Mouse (Mus musculus): ENCODE results near the gene Vipr2.

The Vipr2 gene

DNA sequence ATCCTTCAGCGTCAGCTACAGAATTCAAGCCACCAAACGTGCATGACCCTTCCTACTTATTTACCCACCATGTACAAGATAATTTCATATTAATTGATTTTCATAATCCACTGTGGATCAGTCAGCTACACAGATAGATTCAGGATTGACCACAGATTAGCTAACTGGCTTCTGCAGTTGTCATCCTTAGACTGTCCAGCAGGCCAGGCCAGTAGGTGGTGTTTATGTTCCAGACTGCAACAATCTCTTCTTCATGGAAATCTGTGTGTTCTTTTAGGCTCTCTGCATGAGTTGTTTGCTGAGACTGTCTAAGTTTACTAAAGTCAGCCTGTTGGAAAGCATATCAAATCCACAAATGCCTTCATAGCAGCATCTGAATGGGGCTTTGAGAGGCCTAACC, 82.2 kb downstream of the Vipr2 start:
- no peak for DNase-seq

DNA sequence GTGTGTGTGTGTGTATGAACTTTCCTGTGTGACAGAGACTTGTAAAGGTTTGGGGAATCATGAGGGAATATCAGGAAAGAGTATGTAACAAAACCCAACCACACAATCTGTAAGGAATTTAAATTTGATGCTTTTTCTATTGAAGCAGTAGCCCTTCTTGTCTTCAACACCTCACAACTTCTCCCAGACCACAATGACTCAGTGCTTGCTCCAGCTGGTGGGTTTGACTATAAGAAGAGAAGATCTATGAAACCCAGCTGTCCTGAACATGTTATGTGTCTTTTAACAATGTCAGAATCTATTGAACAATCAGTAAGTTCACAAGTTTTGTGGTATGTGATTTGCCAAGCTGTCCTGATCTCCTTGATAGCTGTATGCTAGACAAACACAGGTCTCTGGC, 87.8 kb downstream of the Vipr2 start:
- DNase-seq, result no peak

DNA sequence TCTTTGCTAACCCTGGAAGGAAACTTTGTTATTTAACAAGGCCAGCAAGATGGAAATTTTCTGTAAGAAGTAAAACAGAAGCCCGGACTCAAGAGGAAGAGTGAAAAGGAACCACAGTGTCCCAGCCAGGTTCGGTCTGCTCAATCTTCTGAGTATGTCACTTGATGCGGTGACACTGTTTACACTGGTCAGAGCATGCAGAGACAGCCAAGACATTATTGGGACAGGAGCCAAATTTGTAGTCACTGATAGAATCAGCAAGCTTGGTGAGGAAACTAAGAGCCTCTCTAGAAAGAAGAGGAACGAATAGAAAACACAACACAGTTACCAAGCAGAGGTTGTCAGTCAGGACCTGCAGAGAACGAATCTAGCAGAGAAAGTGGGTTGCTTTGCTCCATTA, 92.1 kb downstream of the Vipr2 start:
- no peak for DNase-seq

DNA sequence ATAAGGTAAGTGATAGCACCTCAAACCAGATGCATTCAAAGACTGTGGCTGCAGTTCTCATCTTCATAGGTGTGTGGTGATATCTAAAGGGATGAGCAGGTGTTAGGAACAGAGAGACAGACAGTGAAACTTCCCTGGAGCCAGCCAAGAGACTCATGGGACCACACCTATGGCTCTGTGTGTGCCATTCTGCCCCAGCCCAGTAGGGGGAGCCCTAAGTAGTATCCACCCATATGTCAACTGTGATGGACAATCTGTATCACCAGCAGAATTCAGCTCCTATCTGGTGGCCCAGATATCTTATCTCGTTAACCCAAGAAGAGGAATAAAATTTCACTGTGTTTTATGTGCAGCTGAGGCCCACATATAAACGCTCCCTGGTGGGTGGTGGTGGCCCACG, 99.4 kb downstream of the Vipr2 start:
- DNase-seq, result peak in 1 of 2 experiments; percentile 17

DNA sequence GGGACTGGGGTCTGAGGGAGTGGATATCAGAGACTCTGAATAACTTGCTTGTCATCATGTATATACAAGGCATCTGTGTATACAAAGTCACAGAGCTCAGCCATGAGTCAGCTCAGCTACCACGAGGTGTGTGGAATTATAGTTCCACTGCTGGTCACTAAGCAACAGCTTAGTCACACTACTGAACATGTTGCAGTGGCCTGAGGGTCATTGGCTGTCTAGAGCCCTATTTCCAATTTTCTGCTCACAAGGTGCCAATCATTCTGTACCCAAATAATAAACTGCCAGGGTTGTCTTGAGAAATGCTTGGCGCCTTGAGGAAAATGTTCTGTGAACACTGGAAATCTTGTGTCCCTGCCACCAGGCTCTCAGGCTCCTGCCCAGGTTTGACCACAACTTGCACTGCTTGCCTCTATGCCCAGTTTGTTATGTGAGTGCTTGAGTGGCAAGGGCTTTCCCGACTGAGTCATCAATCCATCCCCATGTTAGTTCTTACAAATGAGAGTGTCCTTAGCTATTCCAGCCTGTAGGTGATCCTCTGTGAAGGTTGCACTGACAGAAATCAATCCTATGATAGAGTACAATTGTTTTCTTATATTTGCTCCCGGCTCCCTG, 104.0 kb downstream of the Vipr2 start:
- no peak for DNase-seq

DNA sequence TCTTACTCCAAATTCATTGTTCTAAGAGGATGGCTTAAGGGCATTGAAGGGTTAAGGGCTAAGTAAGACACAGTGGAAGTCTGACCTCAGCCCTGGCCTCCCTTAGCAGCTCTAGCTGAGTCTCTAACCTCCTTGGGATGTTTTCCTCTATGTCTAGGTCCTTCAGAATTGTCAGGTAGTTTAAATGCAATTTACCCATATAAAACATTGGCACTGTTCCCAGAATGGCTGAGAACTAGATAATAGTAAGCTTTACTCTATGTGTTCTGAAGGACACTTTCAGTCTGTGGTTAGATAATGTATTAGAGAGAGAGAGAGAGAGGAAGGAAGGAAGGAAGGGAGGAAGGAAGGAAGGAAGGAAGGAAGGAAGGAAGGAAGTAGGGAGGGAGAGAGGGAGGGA, 104.8 kb downstream of the Vipr2 start:
- no peak for DNase-seq

DNA sequence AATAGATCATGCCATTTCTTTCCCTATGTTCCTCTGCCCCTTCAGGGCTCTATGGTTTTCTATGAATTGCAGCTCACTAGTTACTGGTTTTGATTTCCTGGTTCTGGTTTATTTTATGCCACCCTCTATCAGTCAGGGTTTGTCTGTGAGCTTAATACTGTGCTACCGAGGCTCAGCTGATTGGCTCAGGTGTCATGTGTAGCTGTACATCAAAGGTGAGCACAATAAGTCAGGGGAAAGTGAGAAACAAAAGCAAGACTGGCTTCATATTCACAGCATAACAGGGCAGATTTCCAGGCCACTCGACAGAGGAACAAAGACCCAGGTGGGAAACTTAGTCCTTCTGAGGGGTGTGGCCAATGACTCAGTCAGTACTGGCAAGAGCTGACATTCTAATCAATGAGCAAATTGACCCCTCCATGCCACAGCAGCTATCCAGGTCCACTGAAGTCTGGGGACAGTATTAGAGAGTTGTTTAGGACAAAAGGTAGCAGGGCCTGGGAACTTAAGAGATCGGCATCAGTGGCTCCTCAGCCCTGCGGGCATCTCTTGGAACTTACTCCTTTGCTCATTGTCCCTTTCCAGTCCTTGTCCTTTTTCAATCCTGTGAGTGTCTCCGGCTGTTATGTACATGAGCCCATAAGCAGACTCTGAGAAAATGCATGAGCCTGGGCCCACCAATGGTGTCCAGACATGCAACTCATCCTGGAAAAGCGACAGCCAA, 105.8 kb downstream of the Vipr2 start:
- DNase-seq, result no peak

DNA sequence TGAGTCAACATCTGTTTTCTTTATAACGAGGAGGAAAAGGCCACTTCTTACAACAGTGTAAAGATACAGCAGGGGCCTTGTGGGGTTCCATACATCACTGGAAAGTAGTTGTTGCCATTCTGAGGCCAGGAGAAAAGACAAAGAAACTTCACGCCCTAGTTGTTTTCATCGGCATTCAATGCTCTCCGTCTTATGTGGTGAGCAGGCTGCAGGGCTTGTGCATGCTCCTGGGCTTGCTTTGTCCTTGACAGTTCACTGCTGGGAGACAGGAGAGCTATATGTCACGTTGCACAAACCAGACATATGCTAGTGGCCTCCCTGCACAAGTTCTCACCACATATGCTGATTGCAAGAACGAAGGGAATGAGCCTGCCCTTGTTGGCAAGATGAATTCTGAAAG, 116.4 kb downstream of the Vipr2 start:
- DNase-seq, result no peak

DNA sequence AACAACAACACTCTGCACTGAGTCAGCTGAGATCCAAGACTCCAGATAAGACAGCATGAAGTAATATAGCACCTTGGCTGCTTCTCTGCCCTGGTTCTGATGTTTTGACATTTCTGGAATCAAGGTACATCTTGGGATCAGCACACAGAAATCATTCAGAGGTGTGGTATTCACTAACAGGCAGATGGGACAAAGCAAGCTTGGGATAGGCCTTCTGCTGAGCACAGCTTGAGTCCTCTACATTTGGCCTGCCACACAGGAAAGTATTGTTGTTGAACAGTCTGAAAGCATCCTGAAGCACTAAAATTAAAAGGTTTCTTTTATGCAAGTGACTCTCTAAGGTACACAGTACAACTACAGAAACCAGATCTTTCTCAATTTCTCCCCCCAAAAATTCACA, 117.1 kb downstream of the Vipr2 start:
- no peak for DNase-seq
